Mouse (Mus musculus) cerebellum, adult 11-12 months (tissue): ENCODE results near the gene Tshz3.

Experiments used
- DNase-seq: peaks from one replicate; pipeline ENCODE4 v3.0.0; 2022

Gene Tshz3

DNA sequence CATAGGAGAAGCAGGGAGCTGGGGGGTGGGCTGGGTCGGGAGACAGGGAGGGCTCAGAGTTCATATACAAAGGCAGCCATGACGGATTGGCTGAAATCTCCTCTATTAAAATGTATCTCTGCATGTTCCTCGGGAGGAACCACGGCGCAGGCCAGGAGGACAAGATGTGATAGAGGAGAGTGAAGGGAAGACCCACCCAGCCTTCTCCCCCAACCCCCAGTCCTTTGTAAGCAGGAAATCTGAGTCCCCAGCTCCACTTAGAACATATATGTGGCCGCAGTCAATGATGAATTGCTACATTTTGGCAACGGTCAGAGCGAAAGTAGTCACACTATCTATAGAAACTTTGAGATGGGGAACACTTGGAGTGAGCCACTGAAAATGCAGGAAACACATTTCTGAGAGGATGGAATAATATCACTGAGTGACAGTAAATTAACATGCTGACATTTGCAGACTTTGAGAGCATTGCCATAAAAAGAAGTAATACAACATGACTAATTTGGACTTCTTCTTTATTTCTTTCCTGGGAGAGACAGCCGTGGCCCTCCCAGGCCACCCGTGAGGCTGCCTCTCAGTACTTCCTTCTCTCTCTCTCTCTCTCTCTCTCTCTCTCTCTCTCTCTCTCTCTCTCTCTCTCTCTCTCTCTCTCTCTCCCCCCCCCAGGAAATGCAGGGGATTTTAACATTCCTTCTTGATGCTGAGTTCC lies 88.9 kb downstream of the Tshz3 start:
- DNase-seq, result no peak

GRCm38 (mm10) chr7:36796392-36797187 lies 98.7 kb downstream of the Tshz3 start:
- no peak for DNase-seq
